Mouse (Mus musculus): ENCODE measurements around the gene Tas2r130. TPM values are rescaled to one million over a fixed set of nuclear protein-coding genes. Genes with fewer than 3 reads are reported as not detected.
"Not testable (repeated sequence)": the region's sequence is repeated elsewhere in the genome, so short reads cannot be mapped to it uniquely, and the experiment has no call there.

The Tas2r130 gene
- not detected in 2 replicates for polyA plus RNA-seq (2015; fragmentation: Nextera tagmentation; extraction: Ambion mirVana)

DNA sequence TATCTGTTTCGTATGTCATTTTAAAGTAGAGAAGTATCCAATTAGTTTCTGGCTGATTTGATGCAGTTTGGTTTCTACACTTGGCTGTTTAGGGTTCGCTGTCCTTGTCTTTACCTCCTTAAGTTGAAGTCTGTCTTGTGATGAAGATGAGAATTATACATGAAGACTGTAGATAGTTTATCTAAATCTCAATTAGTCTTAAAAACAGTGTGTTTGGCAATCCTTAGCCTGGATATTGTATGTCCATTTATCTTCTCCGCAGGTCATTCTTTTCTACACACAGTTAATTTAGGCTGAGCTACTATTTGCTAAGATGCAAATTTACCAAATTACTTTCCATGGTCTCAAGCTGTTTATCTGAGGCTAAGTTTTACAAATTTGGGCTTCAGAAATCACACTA lies at the start of gene Tas2r130:
Tas2r130 (minus strand) TSS at position 101 of the 400 bp plus-strand sequence.
- Histone ChIP-seq H3K27ac (ENCODE audit: low read length) (no peak within 1 kb of the TSS), H3K27me3 (replicated peaks; ENCODE audit: insufficient read depth, low read length) (no peaks in the 10 kb centered on the region), H3K9me3 (ENCODE audit: low read length) (no peaks in the 10 kb centered on the region), H3K4me3 (ENCODE audit: low read depth, low read length) (no peak within 1 kb of the TSS), H3K36me3 (ENCODE audit: insufficient read depth, low read length) (no peaks in the 10 kb centered on the region), H3K4me2 (replicated peaks; ENCODE audit: low read depth, low read length) (no peak within 1 kb of the TSS), H3K4me1 (ENCODE audit: insufficient read depth, low read depth, low read length) (no peaks in the 10 kb centered on the region), H3K9ac (replicated peaks; ENCODE audit: low read depth) (no peak within 1 kb of the TSS)
- ATAC-seq = no peak
- DNase-seq (ENCODE audit: low spot score) = no peak
- no peak for TF ChIP-seq EP300 (IDR thresholded peaks at IDR 0.05)
- no peak for TF ChIP-seq CTCF (IDR thresholded peaks at IDR 0.05)
- WGBS = 71% methylated on average over 3 of the region's 3 CpGs

DNA sequence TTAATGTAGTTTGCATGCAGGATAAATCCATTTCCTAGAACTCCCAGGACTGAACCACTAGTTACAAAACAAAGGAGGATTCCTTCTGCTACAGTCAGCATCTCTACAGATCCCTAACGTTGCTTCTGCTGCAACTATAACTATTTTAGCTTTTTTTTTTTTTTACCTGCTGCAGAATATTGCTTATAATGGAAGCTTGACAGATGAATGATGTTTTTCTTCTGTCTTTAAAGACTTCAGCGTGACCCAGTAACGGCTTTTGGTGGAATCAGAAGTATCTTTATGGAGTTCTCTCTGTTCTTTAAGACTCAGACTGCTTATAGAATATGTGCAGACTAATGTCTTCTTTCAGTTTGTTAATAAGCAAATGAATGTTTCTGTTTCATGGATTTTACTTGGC lies 48.1 kb upstream of the Tas2r130 start, which contains the start of gene Tas2r106:
Tas2r106 (minus strand) TSS at position 101 of the 400 bp plus-strand sequence.
- WGBS = 60% methylated on average over 3 of the region's 3 CpGs
- no peak within 1 kb of the TSS for H3K9ac ChIP-seq (replicated peaks; ENCODE audit: low read depth)
- H3K4me2 ChIP-seq (replicated peaks; ENCODE audit: low read depth, low read length) = no peak within 1 kb of the TSS
- ATAC-seq (no peak), DNase-seq (ENCODE audit: low spot score) (no peak)
- H3K4me1 ChIP-seq (ENCODE audit: insufficient read depth, low read depth, low read length) = no peaks in the 10 kb centered on the region
- H3K36me3 ChIP-seq (ENCODE audit: insufficient read depth, low read length) = no peaks in the 10 kb centered on the region
- H3K27me3 ChIP-seq (replicated peaks; ENCODE audit: insufficient read depth, low read length) = no peaks in the 10 kb centered on the region
- no peaks in the 10 kb centered on the region for H3K9me3 ChIP-seq (ENCODE audit: low read length)
- H3K27ac ChIP-seq (ENCODE audit: low read length) = no peak within 1 kb of the TSS
- H3K4me3 ChIP-seq (ENCODE audit: low read depth, low read length) = no peak within 1 kb of the TSS
- TF ChIP-seq EP300 (IDR thresholded peaks at IDR 0.05) (no peak), CTCF (IDR thresholded peaks at IDR 0.05) (no peak)

DNA sequence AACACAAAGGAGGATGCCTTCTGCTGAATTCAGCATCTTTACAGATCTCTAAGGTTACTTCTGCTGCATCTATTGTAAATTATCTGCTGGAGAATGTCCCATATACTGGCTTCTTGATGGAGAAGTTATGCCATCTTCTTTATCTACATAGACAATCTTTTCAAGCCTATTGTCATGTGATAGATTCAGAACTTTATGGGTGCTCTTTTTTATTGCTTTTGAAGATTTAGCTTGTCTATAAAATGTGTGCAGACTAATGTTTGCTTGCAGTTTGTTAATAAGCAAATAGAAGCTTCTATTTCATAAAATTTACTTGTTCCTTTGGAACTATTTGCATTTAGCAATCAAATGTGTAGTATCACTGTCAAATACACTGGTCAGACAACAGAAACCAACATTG lies 29.3 kb upstream of the Tas2r130 start, which contains the start of gene Tas2r107:
Tas2r107 (minus strand) TSS at position 101 of the 400 bp plus-strand sequence.
- Histone ChIP-seq H3K4me3 (ENCODE audit: low read depth, low read length) (no peak within 1 kb of the TSS), H3K4me1 (ENCODE audit: insufficient read depth, low read depth, low read length) (no peaks in the 10 kb centered on the region), H3K27me3 (replicated peaks; ENCODE audit: insufficient read depth, low read length) (no peaks in the 10 kb centered on the region), H3K9ac (replicated peaks; ENCODE audit: low read depth) (no peak within 1 kb of the TSS), H3K36me3 (ENCODE audit: insufficient read depth, low read length) (no peaks in the 10 kb centered on the region), H3K4me2 (replicated peaks; ENCODE audit: low read depth, low read length) (no peak within 1 kb of the TSS), H3K27ac (ENCODE audit: low read length) (no peak within 1 kb of the TSS), H3K9me3 (ENCODE audit: low read length) (no peaks in the 10 kb centered on the region)
- DNase-seq (ENCODE audit: low spot score) = no peak
- ATAC-seq = no peak
- no peak for TF ChIP-seq EP300 (IDR thresholded peaks at IDR 0.05)
- TF ChIP-seq CTCF (IDR thresholded peaks at IDR 0.05) = no peak

DNA sequence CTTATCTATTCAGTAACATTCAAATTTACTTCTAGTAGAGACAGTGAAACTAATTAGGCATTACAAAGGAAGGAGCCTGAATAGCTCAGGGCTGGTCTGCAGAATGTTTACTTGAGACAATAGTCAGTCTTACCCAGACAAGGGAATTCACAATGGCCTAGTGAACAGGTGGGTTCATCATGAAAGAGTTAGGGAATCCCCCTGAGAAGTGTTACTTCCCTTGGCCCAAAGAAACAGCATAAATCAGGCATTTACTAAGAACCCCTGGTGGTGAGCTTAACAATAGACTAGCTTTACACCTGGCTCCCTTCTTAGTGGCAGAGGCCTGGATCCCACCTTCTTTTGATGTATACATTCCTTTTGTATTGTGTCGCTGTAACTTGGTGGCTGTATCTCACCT lies 20.8 kb downstream of the Tas2r130 start:
- H3K4me2 ChIP-seq (replicated peaks; ENCODE audit: low read depth, low read length); H3K27ac ChIP-seq (ENCODE audit: low read length); H3K4me3 ChIP-seq (ENCODE audit: low read depth, low read length); DNase-seq (ENCODE audit: low spot score); H3K36me3 ChIP-seq (ENCODE audit: insufficient read depth, low read length); H3K27me3 ChIP-seq (replicated peaks; ENCODE audit: insufficient read depth, low read length); H3K4me1 ChIP-seq (ENCODE audit: insufficient read depth, low read depth, low read length); H3K9me3 ChIP-seq (ENCODE audit: low read length); ATAC-seq; H3K9ac ChIP-seq (replicated peaks; ENCODE audit: low read depth): not testable (repeated sequence)
- WGBS = 87% methylated on average over 1 of the region's 1 CpGs

DNA sequence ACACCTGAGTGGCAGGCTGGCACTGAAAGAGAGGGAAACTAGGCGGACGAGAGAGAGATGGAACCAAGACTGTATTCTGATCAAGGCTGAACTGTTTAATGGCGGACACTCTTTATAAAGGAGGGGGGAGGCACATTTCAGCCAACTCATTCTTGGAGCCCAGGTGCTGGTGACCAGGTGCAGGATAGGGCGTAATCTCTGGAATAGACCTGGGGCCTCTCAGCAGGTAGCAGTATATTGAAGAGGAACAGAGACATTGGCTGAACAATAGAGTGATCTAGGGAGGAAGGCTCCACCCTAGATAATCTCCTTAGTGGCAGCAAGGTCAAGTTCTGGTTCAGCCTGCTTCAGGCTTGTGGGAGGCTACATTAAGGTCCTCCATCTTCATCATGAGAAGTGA lies 25.9 kb downstream of the Tas2r130 start:
- Histone ChIP-seq H3K9me3 (ENCODE audit: low read length) (no peaks in the 10 kb centered on the region), H3K4me1 (ENCODE audit: insufficient read depth, low read depth, low read length) (no peaks in the 10 kb centered on the region), H3K27me3 (replicated peaks; ENCODE audit: insufficient read depth, low read length) (no peaks in the 10 kb centered on the region), H3K27ac (ENCODE audit: low read length) (no peak overlapping the region), H3K36me3 (ENCODE audit: insufficient read depth, low read length) (no peaks in the 10 kb centered on the region), H3K4me2 (replicated peaks; ENCODE audit: low read depth, low read length) (no peak overlapping the region), H3K9ac (replicated peaks; ENCODE audit: low read depth) (no peak overlapping the region), H3K4me3 (ENCODE audit: low read depth, low read length) (no peak overlapping the region)
- ATAC-seq (no peak), DNase-seq (ENCODE audit: low spot score) (no peak)
- 86% methylated on average over 4 of the region's 4 CpGs for WGBS
- TF ChIP-seq EP300 (IDR thresholded peaks at IDR 0.05) = no peak
- no peak for TF ChIP-seq CTCF (IDR thresholded peaks at IDR 0.05)

Other genes starting within 250 kb of the Tas2r130 start
- 41.1 and 44.1 TPM in 2 replicates for gene Ybx3, start 242.4 kb downstream of the Tas2r130 start, polyA plus RNA-seq (2015; fragmentation: Nextera tagmentation; extraction: Ambion mirVana)
- not detected in 2 replicates for gene 5430401F13Rik, start 144.5 kb downstream of the Tas2r130 start, polyA plus RNA-seq (2015; fragmentation: Nextera tagmentation; extraction: Ambion mirVana)
- gene Gm6619, start 144.5 kb downstream of the Tas2r130 start, polyA plus RNA-seq (2015; fragmentation: Nextera tagmentation; extraction: Ambion mirVana) = not detected in 2 replicates
- gene Tas2r107, start 29.2 kb upstream of the Tas2r130 start, polyA plus RNA-seq (2015; fragmentation: Nextera tagmentation; extraction: Ambion mirVana) = not detected in 2 replicates
- gene Tas2r106, start 48.0 kb upstream of the Tas2r130 start, polyA plus RNA-seq (2015; fragmentation: Nextera tagmentation; extraction: Ambion mirVana) = not detected in 2 replicates
- not detected in 2 replicates for gene Tas2r104, start 54.8 kb upstream of the Tas2r130 start, polyA plus RNA-seq (2015; fragmentation: Nextera tagmentation; extraction: Ambion mirVana)
- not detected in 2 replicates for gene Tas2r105, start 56.6 kb upstream of the Tas2r130 start, polyA plus RNA-seq (2015; fragmentation: Nextera tagmentation; extraction: Ambion mirVana)
- gene Tas2r114, start 59.2 kb upstream of the Tas2r130 start, polyA plus RNA-seq (2015; fragmentation: Nextera tagmentation; extraction: Ambion mirVana) = not detected in 2 replicates